In the genomic region with DNA sequence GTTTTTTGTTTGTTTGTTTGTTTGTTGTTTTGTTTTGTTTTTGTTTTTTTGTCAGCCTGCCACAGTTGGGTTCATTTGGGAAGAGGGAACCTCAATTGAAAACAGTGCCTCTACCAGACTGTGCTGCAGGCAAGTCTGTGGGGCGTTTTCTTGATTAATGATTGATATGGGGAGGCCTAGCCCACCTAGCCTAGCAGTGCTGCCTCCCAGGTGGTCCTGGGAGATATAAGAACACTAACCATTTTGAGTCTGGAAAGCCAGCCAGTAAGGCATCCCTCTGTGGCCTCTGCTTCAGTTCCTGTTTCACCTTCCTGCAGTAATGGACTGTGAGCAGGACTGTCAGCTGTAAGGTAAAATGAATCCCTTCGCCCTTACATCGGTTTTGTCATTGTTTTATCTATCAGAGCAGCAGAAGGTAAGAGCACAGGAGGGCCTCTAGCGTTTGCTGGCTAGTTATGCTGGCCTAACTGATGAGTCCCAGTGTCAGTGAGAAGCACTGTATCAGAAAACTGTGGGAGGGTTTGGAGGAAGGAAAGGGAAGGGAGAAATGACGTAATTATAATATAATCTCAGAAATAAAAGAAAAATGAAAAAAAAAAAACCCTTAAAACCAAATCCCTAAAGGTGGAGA, we compare ENCODE assay signal across 17 mouse cellular contexts. TPM values are rescaled to one million over a fixed set of nuclear protein-coding genes. Genes with fewer than 3 reads are reported as not detected.
DNase-seq lines count a peak whose midpoint lies in the region; ATAC-seq and TF ChIP-seq lines count a peak whose summit lies in the region.
"Had no signal": no experiment of that assay in that cellular context is flagged by ENCODE, and none has a peak within 500 bp of the region (broad histone marks: within the 10 kb centered on the region; RNA-seq: fewer than 3 reads in every experiment).

No protein-coding gene starts in this region.

- no peaks in the 10 kb centered on the region; the same call in 1 of the 2 replicates for H3K79me2 ChIP-seq in MEL (ENCODE audit: control insufficient read depth, insufficient read depth, low read length, poor library complexity)

- intact Hi-C loops in left cerebral cortex, postnatal 4 days (cut with DNase I): loop anchor here (10.0 kb wide), 1 partner anchor 49 kb away; no protein-coding TSS in a partner anchor

- TF ChIP-seq RAD21 in MEL (IDR thresholded peaks at IDR 0.05; ENCODE audit: low read depth, low read length): no peak

- peak overlapping the region; percentile 72 for H3K4me2 ChIP-seq in liver, embryonic 15.5 days
- H3K4me2 ChIP-seq: forebrain, embryonic 15.5 days; hindbrain, embryonic 14.5 days; limb, embryonic 12.5 days had no signal

- no peaks in the 10 kb centered on the region for H3K27me3 ChIP-seq in cerebellum, adult 2 months (ENCODE audit: control insufficient read depth, insufficient read depth, low read length)
- H3K27me3 ChIP-seq in MEL (ENCODE audit: control insufficient read depth in 1 of 2, insufficient read depth in 2 of 2, low read length in 2 of 2): no peaks in the 10 kb centered on the region
- no peaks in the 10 kb centered on the region for H3K27me3 ChIP-seq in erythroblast, embryonic 14.5 days (ENCODE audit: control insufficient read depth)
- H3K27me3 ChIP-seq in liver, embryonic 15.5 days: no peaks in the 10 kb centered on the region
- H3K27me3 ChIP-seq: forebrain, embryonic 15.5 days; limb, embryonic 12.5 days had no signal

- peak; percentile 43 to 61 for DNase-seq in cerebellum, adult 2 months
- no peak for DNase-seq in cerebellum, postnatal 4 days (ENCODE audit: low spot score in 2 of 2)
- DNase-seq in MEL (ENCODE audit: low read depth, low spot score): peak; percentile 61
- no peak for DNase-seq in left cerebral cortex, postnatal 4 days
- no peak for DNase-seq in urinary bladder, postnatal 25 days (ENCODE audit: low spot score)
- no peak for DNase-seq in frontal cortex, postnatal 25 days (ENCODE audit: low spot score in 2 of 2)
- DNase-seq: gastrocnemius, adult 2 months; heart, postnatal 10 days; kidney, adult 11 months; kidney, postnatal 14 days; retina, postnatal 1 day; thymus, postnatal 4 days had no signal

- H3K9me3 ChIP-seq in MEL (replicated peaks; ENCODE audit: insufficient read depth, low read length): no peaks in the 10 kb centered on the region
- no peaks in the 10 kb centered on the region for H3K9me3 ChIP-seq in erythroblast, embryonic 14.5 days (ENCODE audit: control insufficient read depth, low read length)
- H3K9me3 ChIP-seq in liver, embryonic 15.5 days (replicated peaks): no peaks in the 10 kb centered on the region
- H3K9me3 ChIP-seq: forebrain, embryonic 15.5 days; limb, embryonic 12.5 days had no signal

- no peak; a peak in 2 of 4 replicates for TF ChIP-seq EP300 in MEL (IDR thresholded peaks at IDR 0.05; ENCODE audit: low read depth in 1 of 2, low read length in 2 of 2)

- no peak for TF ChIP-seq POLR2A in cerebellum, adult 2 months (IDR thresholded peaks at IDR 0.05; ENCODE audit: borderline replicate concordance, insufficient read depth, low read length)
- TF ChIP-seq POLR2A in MEL (IDR thresholded peaks at IDR 0.05; ENCODE audit: control insufficient read depth in 1 of 2, insufficient read depth in 1 of 2, low read depth in 1 of 2, low read length in 2 of 2, poor library complexity in 1 of 2): no peak

- H3K4me1 ChIP-seq in cerebellum, adult 2 months (ENCODE audit: control insufficient read depth, insufficient read depth, low read length): peaks cover 29% of the 10 kb centered on the region
- H3K4me1 ChIP-seq in MEL (ENCODE audit: control insufficient read depth in 1 of 2, insufficient read depth in 2 of 2, low read length in 2 of 2): peaks cover 7 to 13% of the 10 kb centered on the region in 2 experiments
- H3K4me1 ChIP-seq in erythroblast, embryonic 14.5 days (ENCODE audit: control insufficient read depth): peaks cover 73% of the 10 kb centered on the region
- peaks cover 64% of the 10 kb centered on the region for H3K4me1 ChIP-seq in liver, embryonic 15.5 days (replicated peaks)

- TF ChIP-seq CTCF in cerebellum, adult 2 months (IDR thresholded peaks at IDR 0.05; ENCODE audit: borderline replicate concordance, insufficient read depth, low read depth, low read length): peak; percentile 36; the same call in 1 of the 2 replicates
- TF ChIP-seq CTCF in MEL (IDR thresholded peaks at IDR 0.05 in 2 of 3, conservative IDR thresholded peaks at IDR 0.05 in 1 of 3; ENCODE audit: control insufficient read depth in 1 of 3, insufficient read depth in 1 of 3, low read depth in 2 of 3, low read length in 3 of 3, poor library complexity in 1 of 3, severe bottlenecking in 1 of 3): no peak

- H3K36me3 ChIP-seq in MEL (ENCODE audit: control insufficient read depth in 1 of 2, insufficient read depth in 2 of 2, low read length in 2 of 2): peaks cover 0 to 18% of the 10 kb centered on the region in 2 experiments; a peak in 2 of 4 replicates
- peaks cover 34% of the 10 kb centered on the region for H3K36me3 ChIP-seq in erythroblast, embryonic 14.5 days (ENCODE audit: control insufficient read depth)
- no peaks in the 10 kb centered on the region for H3K36me3 ChIP-seq in liver, embryonic 15.5 days (replicated peaks)
- H3K36me3 ChIP-seq: forebrain, embryonic 15.5 days; limb, embryonic 12.5 days had no signal

- WGBS in cerebellum, adult 2 months: 23% methylated on average over 5 of the region's 5 CpGs
- 15% methylated on average over 5 of the region's 5 CpGs for WGBS in liver, embryonic 15.5 days (ENCODE audit: insufficient replicate concordance)

- H3K27ac ChIP-seq in cerebellum, adult 2 months (ENCODE audit: insufficient read depth, low read length): peak overlapping the region; percentile 89
- 0 out of 2 replicates have a peak overlapping the region, but pooled peaks have one; percentile 16 for H3K27ac ChIP-seq in MEL (ENCODE audit: control insufficient read depth, low read depth, low read length)
- H3K27ac ChIP-seq in liver, embryonic 15.5 days (replicated peaks): peak overlapping the region; percentile 81
- H3K27ac ChIP-seq: forebrain, embryonic 15.5 days; gastrocnemius, adult 2 months; hindbrain, embryonic 14.5 days had no signal

- H3K9ac ChIP-seq in MEL (ENCODE audit: control insufficient read depth, low read depth, low read length, poor library complexity, severe bottlenecking): no peak overlapping the region
- peak overlapping the region; percentile 38; the same call in 1 of the 2 replicates for H3K9ac ChIP-seq in liver, embryonic 15.5 days
- H3K9ac ChIP-seq: forebrain, embryonic 15.5 days; hindbrain, embryonic 14.5 days; limb, embryonic 12.5 days had no signal

- H3K4me3 ChIP-seq in cerebellum, adult 2 months (replicated peaks; ENCODE audit: insufficient read depth, low read depth, low read length): no peak overlapping the region
- H3K4me3 ChIP-seq in MEL (ENCODE audit: control insufficient read depth in 1 of 2, insufficient read depth in 1 of 2, low read depth in 2 of 2, low read length in 2 of 2): no peak overlapping the region
- H3K4me3 ChIP-seq in erythroblast, embryonic 14.5 days (replicated peaks): peak overlapping the region; percentile 57
- peak overlapping the region; percentile 44 for H3K4me3 ChIP-seq in liver, embryonic 15.5 days (replicated peaks)
- H3K4me3 ChIP-seq: forebrain, embryonic 15.5 days; gastrocnemius, adult 2 months; limb, embryonic 12.5 days had no signal

- ATAC-seq in liver, embryonic 15.5 days (ENCODE audit: insufficient read depth): peak; percentile 93
- ATAC-seq: forebrain, embryonic 15.5 days had no signal

TF ChIP-seq in MEL, 35 proteins besides CTCF, POLR2A, EP300 and RAD21:
- no peak for TF ChIP-seq GABPA (IDR thresholded peaks at IDR 0.05; ENCODE audit: low read depth, low read length)
- TF ChIP-seq USF1 (IDR thresholded peaks at IDR 0.05; ENCODE audit: low read depth, low read length): no peak
- no peak for TF ChIP-seq E2F4 (IDR thresholded peaks at IDR 0.05; ENCODE audit: borderline replicate concordance, low read depth, low read length)
- TF ChIP-seq TCF12 (IDR thresholded peaks at IDR 0.05; ENCODE audit: low read depth, low read length): no peak
- TF ChIP-seq TAL1 (IDR thresholded peaks at IDR 0.05; ENCODE audit: low read length): peak; percentile 71
- TF ChIP-seq MYC (IDR thresholded peaks at IDR 0.05; ENCODE audit: low read depth, low read length): no peak
- TF ChIP-seq ETS1 (IDR thresholded peaks at IDR 0.05; ENCODE audit: low read depth, low read length): 0 out of 2 replicates have a peak, but pooled peaks have one; percentile 21
- no peak for TF ChIP-seq MAFK (IDR thresholded peaks at IDR 0.05; ENCODE audit: borderline replicate concordance, low read depth, low read length)

RNA-seq across cellular contexts. Expression of a gene that starts 15.5 kb away (rescaled TPM):
- polyA plus RNA-seq in cerebellum, adult 2 months (2012; rRNA removed): 145 and 155 TPM in 2 replicates
- total RNA-seq in MEL (2012; rRNA removed): 7.7 and 11.6 TPM in 2 replicates
- 10 to 100 TPM in 1 of 2 experiments, not detected in 1; 14.6 TPM for polyA plus RNA-seq in MEL (2012; ENCODE audit: insufficient read depth in 1 of 2, insufficient read length in 2 of 2, low read depth in 1 of 2, low replicate concordance in 2 of 2, missing spikeins in 1 of 2)
- 2.3 and 3.0 TPM in 2 replicates for polyA plus RNA-seq in erythroblast, embryonic 14.5 days (2012)
- polyA plus RNA-seq in liver, embryonic 15.5 days (2015; fragmentation: Nextera tagmentation; extraction: Ambion mirVana): 8.8 and 9.2 TPM in 2 replicates
- 100 to 1,000 TPM; 185 to 187 TPM for total RNA-seq in left cerebral cortex, postnatal 4 days (2021)

Comparison
In these comparisons a context has a peak if more than half of its experiments do, and no peak if none do; other contexts are left out.
1. DNase-seq: peak in cerebellum, adult 2 months (2 of 2) and MEL (single experiment); none in cerebellum, postnatal 4 days (0 of 2), left cerebral cortex, postnatal 4 days (single experiment), urinary bladder, postnatal 25 days (single experiment) and frontal cortex, postnatal 25 days (0 of 2).
2. H3K27ac ChIP-seq: peak in every context shown above with its lines; median percentile 89 in cerebellum, adult 2 months; 81 in liver, embryonic 15.5 days; 16 in MEL.
3. H3K4me3 ChIP-seq: peak in erythroblast, embryonic 14.5 days (single experiment) and liver, embryonic 15.5 days (single experiment); none in cerebellum, adult 2 months (single experiment) and MEL (0 of 2).